Mouse (Mus musculus) urinary bladder, postnatal 4 days (tissue): ENCODE measurements at regions not wholly inside any gene's neighbourhood (a gene's known extent, or its start where the extent isn't known, plus 50 kb on each side); places are given as distances from the start of the nearest gene placed in this dataset.

ENCODE experiments used
- DNase-seq, 2 experiments: peaks; one replicate each; pipeline ENCODE4 v3.0.0; 2021 to 2022; ENCODE audit warnings: low spot score in 2 of 2

DNA sequence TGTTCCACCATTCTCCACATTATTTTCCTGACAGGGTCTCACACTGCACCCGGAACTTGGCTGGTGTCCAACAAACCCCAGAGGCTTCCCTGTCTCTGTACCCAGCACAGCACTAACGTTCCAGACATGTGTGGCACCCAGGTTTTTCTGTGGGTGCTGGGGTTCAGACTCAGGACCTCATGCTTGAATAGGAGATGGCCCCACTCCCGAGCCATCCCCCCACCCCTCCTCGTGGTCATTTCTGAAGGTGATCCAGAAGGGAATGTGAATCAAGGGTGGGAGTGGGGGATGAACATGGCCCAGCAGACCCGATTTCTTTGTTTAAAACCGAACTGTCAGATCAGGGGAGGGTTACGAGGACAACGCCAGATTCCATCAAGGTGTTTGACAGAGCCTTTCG lies 245.6 kb downstream of the Tbc1d1 start:
- DNase-seq, result no peak

DNA sequence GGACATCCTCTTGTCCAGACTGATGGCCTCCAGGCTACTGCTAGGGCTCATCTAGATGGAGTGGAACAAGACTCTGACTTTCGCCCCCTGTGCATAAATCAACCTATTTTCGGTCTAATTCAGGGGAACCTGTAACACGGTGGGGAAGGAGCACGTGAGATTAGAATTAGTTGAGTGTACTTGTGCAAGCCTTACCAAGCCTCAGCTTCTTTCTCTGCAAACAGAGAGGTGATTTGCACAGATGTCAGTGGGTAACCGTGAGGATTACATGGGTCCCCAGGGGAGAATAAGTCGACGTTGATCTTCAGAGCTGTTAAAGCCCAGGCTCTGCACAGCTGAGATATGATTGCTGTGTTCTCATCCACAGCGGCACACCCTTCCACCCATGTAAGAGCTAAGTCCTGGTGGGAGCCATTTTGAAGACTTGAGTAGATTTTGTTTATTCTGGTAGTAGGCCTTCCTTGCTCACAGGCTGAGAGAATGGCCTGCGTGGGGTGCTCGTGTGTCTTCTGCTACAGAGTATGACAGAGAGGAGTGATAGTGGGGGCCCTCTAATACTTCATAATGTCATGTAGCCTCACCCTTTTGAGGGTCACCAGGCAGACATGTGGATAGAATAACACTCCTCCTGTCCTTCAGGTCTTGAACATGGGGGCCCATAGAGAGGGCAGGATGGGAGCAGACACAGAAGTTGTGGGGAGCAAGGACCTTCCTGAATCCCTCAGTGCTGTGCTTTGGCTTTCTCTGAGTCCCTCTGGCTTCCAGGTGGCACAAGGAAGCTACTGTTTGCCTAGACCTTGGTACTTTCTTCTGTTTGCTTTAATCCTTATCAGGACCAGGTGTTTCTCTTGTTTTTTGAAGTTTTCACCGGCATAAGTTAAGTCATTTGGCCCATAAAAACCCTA lies 247.2 kb downstream of the Tbc1d1 start:
- no peak for DNase-seq

DNA sequence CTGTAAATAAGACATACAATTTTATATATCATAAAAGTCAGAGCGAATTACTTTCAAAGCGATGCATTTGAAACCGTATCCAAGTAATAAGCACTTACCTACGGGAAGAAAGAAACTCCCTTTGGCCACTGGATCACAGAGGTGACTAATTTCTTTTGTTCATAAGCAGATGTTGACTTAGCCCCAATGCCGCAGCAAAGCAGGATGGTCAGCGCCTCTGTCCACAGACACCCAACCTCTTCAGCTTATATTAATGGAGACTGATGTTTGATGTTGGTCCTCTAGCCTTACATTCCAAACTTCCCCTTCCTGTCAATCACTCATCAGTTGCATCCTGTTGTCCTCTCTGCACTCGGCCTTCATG lies 247.9 kb downstream of the Tbc1d1 start:
- DNase-seq, result no peak

DNA sequence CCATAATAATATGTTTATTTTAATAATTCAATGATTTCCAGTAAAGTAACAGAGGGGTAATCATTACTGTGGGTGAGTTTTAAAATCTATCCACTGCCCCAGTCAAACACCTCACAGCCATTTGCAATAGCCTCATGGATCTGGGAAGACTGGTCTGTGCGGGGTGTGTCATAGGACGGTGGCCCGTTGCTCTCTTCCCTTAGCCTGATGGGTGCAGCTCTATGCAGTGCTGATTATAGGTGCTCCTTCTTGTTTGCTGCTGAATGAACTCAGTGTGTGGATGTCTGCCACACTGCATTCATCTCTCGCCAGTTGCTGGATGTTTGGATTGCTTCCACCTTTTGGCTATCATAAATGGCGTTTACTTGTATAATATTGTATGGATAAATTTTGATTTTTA lies 248.4 kb downstream of the Tbc1d1 start:
- DNase-seq, result no peak

DNA sequence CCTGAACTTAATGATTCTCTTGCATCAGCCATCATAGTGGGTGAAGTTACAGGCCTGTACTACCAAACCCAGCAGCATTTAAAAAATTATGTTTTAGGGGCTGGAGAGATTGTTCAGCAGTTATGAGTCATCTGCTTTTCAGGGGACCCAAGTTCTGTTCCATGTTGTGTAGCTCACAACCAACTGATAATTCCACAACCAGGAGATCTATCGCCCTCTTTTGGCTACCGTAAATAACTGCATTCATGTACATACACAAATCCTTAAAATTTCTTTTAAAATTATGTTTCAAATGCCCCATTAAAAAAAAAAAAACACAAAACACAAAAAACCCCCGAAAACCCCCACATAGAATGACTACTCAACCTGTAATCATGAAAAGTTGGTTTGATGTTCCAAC lies 252.8 kb downstream of the Tbc1d1 start:
- DNase-seq, result no peak

DNA sequence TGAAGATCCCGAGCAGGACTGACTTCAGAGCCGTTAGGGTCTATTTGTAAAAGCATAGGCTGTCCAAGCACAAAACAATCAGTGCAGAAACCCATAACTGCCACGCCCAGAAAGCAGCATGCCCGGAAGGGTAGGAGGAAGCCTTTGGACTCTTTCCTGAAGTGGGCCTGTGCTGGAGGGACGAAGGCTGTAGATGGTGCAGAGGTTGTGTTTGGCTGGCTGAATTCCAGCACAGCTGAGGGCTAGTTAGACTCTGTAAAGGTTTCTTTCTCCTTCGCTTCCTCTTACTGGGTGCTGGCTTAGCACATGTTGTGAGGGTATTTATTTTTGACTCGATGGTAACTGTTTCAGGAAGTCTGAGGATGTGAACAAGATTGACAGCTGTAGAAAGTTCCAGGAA lies 254.5 kb downstream of the Tbc1d1 start:
- no peak for DNase-seq

DNA sequence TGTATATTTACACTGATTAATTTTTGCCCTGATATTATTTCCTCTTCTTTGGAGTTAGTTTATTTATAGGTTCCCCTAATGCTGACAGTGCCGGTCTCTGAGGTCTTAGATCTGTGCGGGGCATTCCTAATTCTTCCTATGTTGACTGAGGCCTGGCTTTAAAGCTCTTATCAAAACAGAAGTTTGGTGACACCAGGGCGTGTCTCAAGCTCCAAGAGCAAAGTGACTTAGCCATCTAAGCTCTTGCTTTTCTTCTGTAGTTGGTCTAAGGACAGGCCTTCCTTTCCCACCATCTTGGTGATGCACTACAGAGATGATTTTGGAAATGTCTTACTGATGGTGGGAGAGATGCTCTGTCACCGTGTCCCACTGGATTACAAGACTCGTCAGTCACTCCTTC lies 258.4 kb downstream of the Tbc1d1 start:
- no peak for DNase-seq

DNA sequence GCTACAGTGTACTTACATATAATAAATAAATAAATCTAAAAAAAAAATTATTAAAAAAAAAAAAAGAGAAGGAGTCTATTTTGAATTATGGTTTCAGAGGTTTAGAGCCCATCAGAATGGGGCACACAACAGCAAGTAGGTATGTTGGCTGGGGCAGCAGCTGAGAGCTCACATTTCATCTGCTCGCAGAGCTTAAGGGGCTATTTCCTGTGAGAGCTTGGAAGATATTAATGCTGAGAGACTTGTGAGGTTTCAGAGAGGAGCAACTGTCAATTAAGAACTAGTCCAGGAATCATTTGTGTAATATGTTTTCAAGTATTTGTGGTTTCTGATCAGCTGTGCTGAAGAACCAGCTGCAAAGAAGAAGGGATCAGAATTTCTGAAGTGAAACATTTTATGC lies 263.3 kb downstream of the Tbc1d1 start:
- DNase-seq, result no peak

DNA sequence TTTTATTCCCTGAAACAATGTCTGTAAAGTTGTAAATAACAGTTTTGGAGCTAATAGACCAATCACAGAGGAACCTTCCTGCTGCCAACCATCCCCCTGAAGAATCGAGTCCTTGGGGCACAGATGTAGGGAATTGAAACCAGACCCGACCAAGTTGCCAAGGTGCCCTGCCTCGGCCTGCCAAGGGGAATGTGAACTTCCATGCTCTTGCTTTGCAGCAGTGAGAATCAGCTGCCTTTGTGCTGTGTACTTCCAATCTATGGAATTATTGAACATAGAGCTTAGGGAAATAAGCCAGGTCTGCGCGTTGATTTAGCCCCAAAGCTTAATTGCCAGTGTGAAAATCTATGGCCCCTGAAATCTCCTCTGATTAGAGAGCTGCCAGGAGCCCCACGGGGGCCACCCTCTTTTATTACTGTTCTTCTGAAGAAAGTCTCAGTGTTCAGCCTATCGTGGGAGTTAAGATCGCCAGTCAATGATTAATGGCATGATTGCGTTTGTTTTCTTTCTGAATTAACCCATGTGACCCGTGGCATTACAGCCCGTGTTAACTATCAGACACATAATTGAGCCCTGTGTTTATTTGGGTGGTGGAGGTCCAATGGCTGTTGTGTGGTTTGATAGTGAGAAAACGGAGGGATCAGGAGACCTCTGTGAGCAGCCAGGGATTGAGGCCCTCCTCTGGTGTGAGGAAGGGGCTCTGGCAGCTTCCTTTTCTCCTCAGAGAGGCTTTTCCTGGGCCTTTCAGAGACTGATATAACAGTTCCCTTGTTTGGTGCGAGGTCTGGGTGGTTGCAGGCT lies 266.9 kb downstream of the Tbc1d1 start:
- DNase-seq, result no peak

DNA sequence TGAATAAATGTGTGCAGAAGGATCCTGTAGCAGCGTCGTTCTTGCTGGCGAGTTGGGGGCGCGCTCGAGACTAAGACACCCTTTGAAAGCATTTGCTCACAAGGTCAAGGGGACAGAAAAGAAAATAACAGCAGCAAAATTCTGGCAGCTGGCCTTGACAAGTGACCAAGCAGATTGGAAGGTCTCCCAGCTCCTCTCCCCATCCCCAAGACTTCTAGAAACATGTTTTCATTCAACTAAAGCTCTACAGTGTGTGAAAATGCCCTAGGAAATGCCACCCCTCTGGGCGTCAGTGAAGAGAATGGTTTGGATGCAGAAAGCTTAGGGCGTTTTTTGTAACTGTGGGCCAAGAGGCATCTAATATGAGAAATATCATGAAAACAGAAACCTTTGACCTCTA lies 272.7 kb downstream of the Tbc1d1 start:
- DNase-seq, result no peak

DNA sequence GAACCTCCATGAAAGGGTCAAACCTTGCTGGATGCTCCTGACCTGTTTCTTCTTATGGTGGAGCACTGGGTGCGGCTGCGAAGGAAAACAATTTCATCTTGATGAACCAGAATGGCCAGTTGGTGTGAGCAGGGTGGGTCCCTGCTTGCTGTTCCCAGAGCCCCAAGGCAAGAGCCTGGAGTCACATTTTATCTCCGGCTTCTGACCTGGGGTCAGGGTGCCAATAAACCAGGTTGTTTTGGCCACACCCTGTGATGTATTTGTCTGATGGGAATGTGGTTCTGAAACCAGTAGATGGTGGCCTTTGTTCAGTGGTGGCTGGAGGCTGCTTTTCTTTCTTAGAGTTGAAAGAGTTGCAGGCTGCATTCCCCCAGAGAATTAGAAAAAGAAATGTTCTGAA lies 274.4 kb downstream of the Tbc1d1 start:
- peak in 1 of 2 experiments; percentile 50 for DNase-seq

DNA sequence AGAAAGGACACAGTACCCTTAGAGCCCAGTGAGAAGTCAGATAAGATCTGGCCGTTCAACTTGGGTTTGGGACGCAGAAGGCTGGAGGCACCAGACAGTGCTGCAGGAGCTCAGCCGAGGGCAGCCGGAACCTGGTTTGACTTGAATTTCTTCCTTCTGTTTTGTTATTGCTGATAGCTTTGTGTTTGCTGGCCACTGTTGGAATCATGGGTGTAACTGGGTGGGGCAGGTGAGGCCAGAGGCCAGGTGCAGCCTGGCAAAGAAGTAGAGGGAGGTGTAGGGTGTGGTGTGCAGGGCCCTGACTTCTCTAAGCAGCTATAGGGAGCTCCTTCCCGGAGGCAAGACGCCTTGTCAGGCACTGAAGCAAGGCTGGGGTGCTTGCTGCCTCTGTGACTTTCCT lies 275.5 kb downstream of the Tbc1d1 start:
- DNase-seq, result peak in 1 of 2 experiments; percentile 27

DNA sequence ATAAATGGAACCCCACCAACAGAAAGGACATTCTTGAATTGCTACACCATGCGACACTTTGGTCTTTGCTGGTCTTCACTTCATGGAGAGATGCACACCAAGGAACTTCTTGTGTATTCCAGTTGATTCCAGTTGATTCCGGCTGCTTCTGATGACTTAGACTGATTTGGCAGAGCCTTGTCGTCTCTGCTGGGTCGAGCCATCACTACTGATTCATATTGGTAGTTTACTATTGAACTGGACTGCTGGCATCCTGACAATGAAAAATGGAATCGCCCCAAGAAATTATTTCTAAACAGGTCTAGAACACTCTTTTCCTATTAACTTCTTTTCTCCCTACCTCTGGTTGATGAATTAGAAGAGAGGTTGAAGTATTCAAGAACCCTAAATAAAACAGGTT lies 277.7 kb downstream of the Tbc1d1 start:
- DNase-seq, result no peak

DNA sequence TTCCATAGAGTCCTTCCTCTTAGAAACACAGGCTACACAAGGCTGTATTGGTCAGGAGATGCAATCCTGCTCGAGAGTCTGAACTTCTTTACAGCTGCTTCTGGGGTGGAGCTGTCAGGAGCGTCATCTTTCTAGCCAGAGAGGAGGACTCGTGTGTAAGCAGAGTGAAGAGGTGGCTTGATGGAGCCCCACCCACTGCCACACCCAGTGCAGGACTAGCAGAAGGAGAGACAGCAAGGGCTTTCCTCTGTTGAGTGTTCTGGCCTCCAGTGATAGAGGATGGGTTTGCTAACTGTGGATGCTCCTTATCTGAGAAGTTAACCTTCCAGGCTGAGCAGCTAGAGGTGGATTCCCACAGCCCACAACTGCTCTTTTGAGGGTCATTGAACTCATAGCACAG lies 279.4 kb downstream of the Tbc1d1 start:
- DNase-seq, result no peak

DNA sequence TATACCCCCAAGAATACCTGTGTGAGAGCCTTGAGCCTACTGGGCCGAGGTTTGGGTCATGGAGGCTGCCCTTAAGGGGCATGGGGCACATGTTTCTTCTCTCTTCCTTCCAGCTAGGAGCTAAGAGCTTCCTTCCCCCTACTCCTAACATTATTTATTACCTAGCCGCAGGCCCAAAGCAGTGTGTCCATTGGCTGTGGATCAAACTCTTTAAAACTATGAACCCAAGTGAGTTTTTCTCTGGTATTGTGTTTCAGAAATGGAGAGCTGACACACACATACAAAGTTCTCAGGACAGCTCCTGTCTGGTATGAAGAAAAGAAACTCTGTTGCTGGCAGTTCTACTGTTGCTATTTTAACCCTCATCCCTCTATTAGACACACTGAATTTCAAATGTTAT lies 279.9 kb downstream of the Tbc1d1 start:
- DNase-seq, result no peak

DNA sequence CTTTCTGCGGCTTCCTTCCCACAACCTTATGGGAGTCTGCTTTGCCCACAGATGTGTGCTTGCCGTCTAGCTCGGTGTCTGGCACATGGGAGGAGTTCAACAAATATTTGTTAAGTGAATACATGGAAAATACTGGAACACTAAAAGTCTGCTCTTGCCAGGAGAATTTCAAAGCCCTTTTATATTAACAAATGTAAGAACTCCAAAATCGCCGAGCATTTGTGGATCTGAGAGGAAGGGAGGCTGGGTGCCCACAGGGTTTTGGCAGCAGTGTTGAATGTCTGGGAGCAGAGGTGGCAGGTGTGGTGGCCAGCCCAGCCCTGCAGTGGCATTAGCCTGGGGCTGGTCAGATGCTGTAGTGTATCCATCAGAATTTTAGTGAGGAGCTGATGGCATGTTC lies 281.6 kb downstream of the Tbc1d1 start:
- DNase-seq, result no peak

DNA sequence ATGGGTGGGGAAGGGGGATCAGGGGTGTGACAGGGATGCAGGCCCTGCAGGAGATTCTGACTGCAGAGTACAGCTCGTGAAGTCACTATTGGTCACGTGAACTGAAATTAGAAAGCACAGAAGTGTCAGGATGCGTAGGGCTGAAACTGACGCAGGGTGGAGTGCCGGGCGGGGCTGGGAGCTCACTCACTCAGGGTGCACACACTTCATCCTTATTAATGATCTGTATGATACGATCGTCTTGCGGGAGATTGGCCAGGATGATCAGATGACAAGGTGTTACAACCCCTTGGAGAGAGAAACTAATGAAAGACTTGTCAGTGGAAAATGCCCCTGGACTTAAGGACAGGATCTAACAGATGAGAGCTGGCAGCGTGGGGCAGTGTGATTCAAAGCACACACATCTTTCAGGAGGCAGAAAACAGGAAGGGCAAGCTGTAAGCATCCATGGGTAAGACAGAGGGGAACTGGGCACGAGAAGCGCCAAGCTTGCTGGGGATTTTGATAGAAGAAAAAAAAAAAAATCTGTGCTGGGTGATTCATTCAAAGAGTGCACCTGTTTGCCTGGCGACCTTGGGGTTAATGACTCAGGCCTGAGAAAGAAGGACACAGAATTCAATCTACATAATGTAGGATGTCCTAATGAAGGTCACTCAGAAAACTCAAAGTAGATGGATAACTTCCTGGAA lies 282.5 kb downstream of the Tbc1d1 start:
- no peak for DNase-seq

DNA sequence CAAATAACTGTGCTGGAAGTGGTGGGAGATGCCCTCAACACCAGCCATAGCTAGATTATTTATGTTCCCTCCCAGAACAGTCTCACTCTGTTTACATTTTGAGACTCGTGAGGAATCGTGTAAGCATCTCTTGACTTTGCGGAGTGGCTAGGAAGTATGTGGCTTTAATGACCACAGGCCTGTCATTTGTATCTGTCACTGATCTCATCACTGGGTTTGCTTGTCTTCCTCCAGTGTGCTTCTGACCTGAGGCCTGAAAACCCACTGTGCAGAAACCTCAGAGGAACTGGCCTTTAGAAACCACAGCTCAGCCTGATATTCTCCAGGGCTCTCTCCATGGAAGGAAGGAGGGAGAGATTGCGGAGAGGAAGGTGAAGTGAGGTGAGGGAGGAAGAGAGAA lies 291.7 kb downstream of the Tbc1d1 start:
- no peak for DNase-seq

DNA sequence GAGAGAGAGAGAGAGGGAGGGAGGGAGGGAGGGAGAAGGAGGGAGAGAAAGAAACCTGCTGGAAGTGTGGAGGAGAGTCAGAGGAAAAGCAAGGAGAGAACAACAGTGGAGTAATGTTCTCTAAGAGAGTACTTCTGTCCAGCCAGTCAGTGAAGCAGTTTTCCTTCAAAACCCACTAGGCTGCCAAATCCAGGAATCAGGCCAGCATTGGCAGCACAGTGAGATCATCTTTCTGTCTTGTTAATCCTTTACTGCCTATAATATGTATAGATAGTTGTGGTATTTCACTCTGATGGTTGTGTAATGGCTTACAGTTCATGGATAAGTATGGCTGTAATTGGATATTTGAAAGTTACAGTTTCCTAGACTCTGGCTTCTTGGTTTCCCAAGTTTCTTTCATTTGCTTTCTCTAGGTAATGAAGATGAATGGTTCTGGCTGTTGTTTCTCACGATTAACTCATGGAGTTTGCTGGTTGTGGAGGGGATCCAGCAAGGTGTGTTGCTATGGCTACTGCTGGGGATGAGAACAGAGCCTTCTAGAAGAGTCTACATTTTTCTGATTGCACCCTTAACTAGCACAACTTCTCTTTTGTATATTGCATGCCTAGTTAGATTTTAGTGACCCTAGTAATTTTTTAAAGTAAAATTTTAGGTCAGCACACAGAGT lies 296.7 kb downstream of the Tbc1d1 start:
- no peak for DNase-seq

DNA sequence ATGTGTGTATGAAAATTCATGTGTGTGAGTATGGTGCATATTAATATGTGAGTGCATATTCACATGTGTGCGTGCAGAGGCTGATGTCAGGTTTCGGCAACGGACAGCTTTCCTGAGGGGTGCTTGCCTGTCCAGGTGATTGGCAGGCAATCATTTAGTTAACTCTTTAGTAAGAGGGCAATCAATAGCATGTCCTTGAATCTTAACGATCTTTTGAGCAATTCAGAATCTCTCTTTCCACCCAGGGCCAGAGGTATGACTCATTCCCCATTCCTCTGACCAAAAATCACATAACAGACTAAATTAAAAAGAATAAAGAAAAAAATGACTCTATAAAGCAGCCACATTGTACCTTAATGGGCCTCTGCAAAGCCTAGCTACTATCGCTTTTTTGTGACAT lies 303.7 kb downstream of the Tbc1d1 start:
- no peak for DNase-seq

DNA sequence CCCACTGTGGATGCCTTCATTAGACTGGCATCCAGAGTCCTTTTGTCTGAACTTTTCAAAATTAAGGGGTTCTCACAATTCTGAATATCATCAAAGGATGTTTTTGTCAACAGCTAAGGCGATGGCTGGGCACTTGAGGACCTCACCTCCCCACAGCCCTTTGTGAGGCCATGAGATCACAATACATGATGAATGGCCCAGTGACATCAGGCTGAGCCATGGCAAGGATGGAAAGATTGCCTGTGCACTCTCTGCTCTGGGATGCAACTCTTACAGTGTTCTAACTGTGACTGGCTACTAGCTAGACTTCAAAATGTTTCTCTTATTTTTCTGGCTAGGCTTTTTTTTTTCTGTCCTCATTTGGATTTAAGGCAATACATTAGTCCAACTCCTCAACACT lies 304.8 kb downstream of the Tbc1d1 start:
- no peak for DNase-seq

DNA sequence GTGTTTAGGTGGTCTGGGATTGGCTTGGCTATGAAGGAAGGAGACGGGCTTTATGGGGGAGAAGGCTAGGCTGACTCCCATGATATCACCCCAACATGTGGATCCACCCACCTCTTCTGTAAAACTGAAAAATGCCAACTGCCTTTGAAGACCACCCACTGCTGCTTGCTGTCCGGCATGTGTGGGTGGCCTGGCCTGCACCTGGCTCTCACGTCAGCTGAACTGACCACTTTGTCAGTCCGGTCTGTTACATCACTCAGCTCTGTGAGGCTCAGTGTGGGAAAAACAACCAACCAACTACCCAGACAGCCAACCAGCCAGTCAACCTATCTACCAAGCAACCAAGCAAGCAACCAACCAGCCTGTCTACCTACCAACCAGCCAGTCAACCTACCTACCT lies 305.5 kb downstream of the Tbc1d1 start:
- no peak for DNase-seq
